Mouse (Mus musculus): ENCODE measurements around the gene Defb25. TPM values are rescaled to one million over a fixed set of nuclear protein-coding genes. Genes with fewer than 3 reads are reported as not detected.

The Defb25 gene
- polyA plus RNA-seq, 1 experiment from 2014 or later = not detected

Other genes starting within 250 kb of the Defb25 start
- gene Nrsn2, start 246.4 kb downstream of the Defb25 start, polyA plus RNA-seq (2014; fragmentation: Nextera tagmentation; extraction: Ambion mirVana) = 6.3 and 7.6 TPM in 2 replicates
- 20.4 and 22.9 TPM in 2 replicates for gene Sox12, start 225.0 kb downstream of the Defb25 start, polyA plus RNA-seq (2014; fragmentation: Nextera tagmentation; extraction: Ambion mirVana)
- gene Zcchc3, start 208.0 kb downstream of the Defb25 start, polyA plus RNA-seq (2014; fragmentation: Nextera tagmentation; extraction: Ambion mirVana) = 59.4 and 63.9 TPM in 2 replicates
- 0.41 and 0.79 TPM in 2 replicates for gene 6820408C15Rik, start 207.5 kb downstream of the Defb25 start, polyA plus RNA-seq (2014; fragmentation: Nextera tagmentation; extraction: Ambion mirVana)
- gene Defb23, start 158.4 kb downstream of the Defb25 start, polyA plus RNA-seq (2014; fragmentation: Nextera tagmentation; extraction: Ambion mirVana) = not detected in 2 replicates
- gene Defb20, start 146.0 kb downstream of the Defb25 start, polyA plus RNA-seq (2014; fragmentation: Nextera tagmentation; extraction: Ambion mirVana) = not detected in 2 replicates
- not detected in 2 replicates for gene Defb22, start 132.9 kb downstream of the Defb25 start, polyA plus RNA-seq (2014; fragmentation: Nextera tagmentation; extraction: Ambion mirVana)
- not detected in 2 replicates for gene Defb26, start 111.4 kb downstream of the Defb25 start, polyA plus RNA-seq (2014; fragmentation: Nextera tagmentation; extraction: Ambion mirVana)
- gene Defb28, start 104.8 kb downstream of the Defb25 start, polyA plus RNA-seq (2014; fragmentation: Nextera tagmentation; extraction: Ambion mirVana) = not detected in 2 replicates
- not detected in 2 replicates for gene Defb29, start 83.0 kb downstream of the Defb25 start, polyA plus RNA-seq (2014; fragmentation: Nextera tagmentation; extraction: Ambion mirVana)
- gene Gm17416, start 53.7 kb downstream of the Defb25 start, polyA plus RNA-seq (2014; fragmentation: Nextera tagmentation; extraction: Ambion mirVana) = not detected in 2 replicates
- gene Defb21, start 50.3 kb downstream of the Defb25 start, polyA plus RNA-seq (2014; fragmentation: Nextera tagmentation; extraction: Ambion mirVana) = not detected in 2 replicates
- gene Defb19, start 42.7 kb downstream of the Defb25 start, polyA plus RNA-seq (2014; fragmentation: Nextera tagmentation; extraction: Ambion mirVana) = not detected in 2 replicates
- gene Defb45, start 23.7 kb downstream of the Defb25 start, polyA plus RNA-seq (2014; fragmentation: Nextera tagmentation; extraction: Ambion mirVana) = not detected in 2 replicates
- not detected in 2 replicates for gene Defb36, start 18.7 kb downstream of the Defb25 start, polyA plus RNA-seq (2014; fragmentation: Nextera tagmentation; extraction: Ambion mirVana)
- 0.21 and 0.32 TPM in 2 replicates for gene Rem1, start 3.9 kb upstream of the Defb25 start, polyA plus RNA-seq (2014; fragmentation: Nextera tagmentation; extraction: Ambion mirVana)
- gene H13, start 46.4 kb upstream of the Defb25 start, polyA plus RNA-seq (2014; fragmentation: Nextera tagmentation; extraction: Ambion mirVana) = 110 and 112 TPM in 2 replicates
- 37.9 and 39.5 TPM in 2 replicates for gene Mcts2, start 64.0 kb upstream of the Defb25 start, polyA plus RNA-seq (2014; fragmentation: Nextera tagmentation; extraction: Ambion mirVana)
- gene Id1, start 113.2 kb upstream of the Defb25 start, polyA plus RNA-seq (2014; fragmentation: Nextera tagmentation; extraction: Ambion mirVana) = 51.1 and 53.1 TPM in 2 replicates
- gene Cox4i2, start 131.1 kb upstream of the Defb25 start, polyA plus RNA-seq (2014; fragmentation: Nextera tagmentation; extraction: Ambion mirVana) = 4.6 and 5.5 TPM in 2 replicates
- 135 and 140 TPM in 2 replicates for gene Bcl2l1, start 208.7 kb upstream of the Defb25 start, polyA plus RNA-seq (2014; fragmentation: Nextera tagmentation; extraction: Ambion mirVana)
- 168 and 185 TPM in 2 replicates for gene Tpx2, start 224.9 kb upstream of the Defb25 start, polyA plus RNA-seq (2014; fragmentation: Nextera tagmentation; extraction: Ambion mirVana)

All from forebrain, embryonic 11.5 days (tissue).